Mouse (Mus musculus) left cerebral cortex, adult 8-10 months (tissue): ENCODE data around the gene Ttc41. TPM values are rescaled to one million over a fixed set of nuclear protein-coding genes. Genes with fewer than 3 reads are reported as not detected.
A peak's percentile ranks its signal among the peaks of the same experiment; 100 is the strongest.
"Not testable (repeated sequence)": the region's sequence is repeated elsewhere in the genome, so short reads cannot be mapped to it uniquely, and the experiment has no call there.

Experiments
- DNase-seq, 2 experiments: peaks; one replicate each; pipeline ENCODE4 v3.0.0; 2022; ENCODE audit warnings: low spot score in 2 of 2
- total RNA-seq, 4 experiments: library from RNA; stranded (reverse); gene quantifications; 2 replicates each; pipeline ENCODE4 v1.2.4; 2022

Gene Ttc41
- 1 to 10 TPM; 1.1 to 2.6 (median 1.8) TPM for total RNA-seq

DNA sequence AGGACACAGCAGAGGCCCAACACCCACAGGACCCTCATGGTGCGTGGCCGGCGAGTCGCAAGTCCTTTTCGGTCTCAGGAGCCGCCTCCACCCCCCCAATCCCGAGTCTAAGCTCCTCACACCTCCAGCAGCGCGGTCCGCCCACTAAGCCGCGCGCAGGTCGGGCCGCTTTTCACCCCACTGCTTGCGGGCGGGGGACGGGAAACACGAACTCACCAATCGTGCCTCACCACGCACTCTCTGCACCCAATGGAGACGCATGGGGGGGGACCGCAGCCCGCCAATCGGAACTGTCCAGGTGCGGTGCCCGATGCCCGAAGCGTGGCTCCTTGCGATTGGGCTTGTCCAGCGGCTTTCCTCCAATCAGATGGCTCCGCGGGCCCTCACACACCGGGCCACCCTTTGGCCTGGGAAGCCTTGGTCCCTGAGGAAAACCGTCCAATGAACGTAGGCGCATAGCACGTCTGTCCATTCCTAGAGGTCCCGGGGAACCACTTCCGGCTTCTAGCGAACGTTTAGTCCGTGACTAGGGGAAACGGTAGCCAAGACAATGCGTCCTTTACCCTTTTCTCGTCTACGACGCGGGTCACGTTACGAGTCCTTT, at the start of gene Ttc41, which contains the start of gene Hsp90b1:
Gene Ttc41 (plus strand): TSS at position 494 of the 604 bp plus-strand sequence.
Gene Hsp90b1 (minus strand): TSS at position 192 of the 604 bp plus-strand sequence.
- peak; percentile 96 to 100 for DNase-seq

- DNase-seq, result not testable (repeated sequence)
These were observed 35.1 kb upstream of the Ttc41 start for GRCm38 (mm10) chr10:86670550-86670949.

GRCm38 (mm10) chr10:86684797-86685178, 20.8 kb upstream of the Ttc41 start:
- not testable (repeated sequence) for DNase-seq

- DNase-seq, result peak; percentile 72 to 78
These were observed 20.2 kb upstream of the Ttc41 start for GRCm38 (mm10) chr10:86685179-86686016.

DNA sequence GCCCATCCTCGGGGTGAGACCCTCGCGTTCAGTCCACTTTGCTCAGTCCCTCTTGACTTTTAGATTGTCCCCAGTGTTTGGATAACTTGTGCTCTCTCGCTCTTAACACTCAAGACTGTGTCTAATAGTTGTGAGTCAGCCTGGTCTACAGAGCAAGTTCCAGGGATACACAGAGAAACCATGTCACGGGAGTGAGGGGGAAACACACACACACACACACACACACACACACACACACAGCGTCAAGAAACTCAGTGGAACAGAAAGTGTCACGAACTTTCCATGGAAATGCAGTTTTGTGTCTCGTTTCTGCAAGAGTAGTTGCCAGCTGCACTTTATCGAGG, 19.6 kb upstream of the Ttc41 start:
- not testable (repeated sequence) for DNase-seq

DNA sequence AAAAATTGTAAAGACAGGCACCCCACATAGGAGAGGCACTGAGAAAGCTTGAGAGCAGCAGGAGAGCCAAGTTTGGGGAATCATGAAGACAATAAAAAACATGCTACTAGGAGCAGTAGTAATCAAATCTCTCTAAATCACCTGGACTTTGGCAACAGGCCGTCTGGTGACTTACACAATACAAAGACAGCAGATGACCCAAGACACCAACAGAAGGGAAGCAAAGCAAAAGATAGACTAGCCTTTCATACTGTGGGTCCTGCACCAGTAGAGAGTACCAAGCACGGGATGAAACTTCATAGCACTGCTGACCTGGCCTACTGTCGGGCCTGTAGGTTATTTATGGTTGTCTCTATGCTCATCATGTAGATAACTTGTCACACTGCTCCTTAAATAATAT, 5.4 kb upstream of the Ttc41 start:
- DNase-seq, result no peak

GRCm38 (mm10) chr10:86700973-86701372, 4.6 kb upstream of the Ttc41 start:
- no peak for DNase-seq

DNA sequence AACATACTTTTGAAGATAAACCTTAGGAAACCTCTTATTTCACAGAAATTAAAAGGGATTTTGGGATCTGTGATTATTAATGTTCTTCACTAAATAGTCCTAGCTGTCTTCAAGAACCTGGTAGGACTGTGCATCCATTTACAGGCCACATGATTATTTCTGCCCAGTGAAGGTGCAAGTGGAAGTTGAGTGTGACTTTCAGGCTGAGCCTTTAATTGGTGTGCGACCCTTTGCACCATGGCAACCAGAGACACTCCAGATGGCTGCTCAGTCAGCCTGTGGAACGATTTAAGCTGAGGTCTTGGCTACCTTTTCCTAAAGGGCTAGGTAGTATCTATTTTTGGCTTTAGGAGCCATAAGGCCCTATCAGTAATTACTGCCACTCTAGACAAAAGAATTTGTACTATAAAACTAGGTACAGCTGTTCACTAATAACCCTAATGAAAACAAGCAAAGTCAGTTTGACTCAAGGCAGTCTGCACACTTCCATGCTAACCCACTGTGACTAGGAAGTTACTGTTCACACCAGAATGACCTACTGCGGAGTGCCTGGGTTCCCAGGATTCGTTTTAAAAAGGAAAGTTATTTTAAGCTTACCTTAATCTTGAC, 3.2 kb upstream of the Ttc41 start:
- no peak for DNase-seq

GRCm38 (mm10) chr10:86703375-86703774, 2.2 kb upstream of the Ttc41 start:
- DNase-seq, result no peak

DNA sequence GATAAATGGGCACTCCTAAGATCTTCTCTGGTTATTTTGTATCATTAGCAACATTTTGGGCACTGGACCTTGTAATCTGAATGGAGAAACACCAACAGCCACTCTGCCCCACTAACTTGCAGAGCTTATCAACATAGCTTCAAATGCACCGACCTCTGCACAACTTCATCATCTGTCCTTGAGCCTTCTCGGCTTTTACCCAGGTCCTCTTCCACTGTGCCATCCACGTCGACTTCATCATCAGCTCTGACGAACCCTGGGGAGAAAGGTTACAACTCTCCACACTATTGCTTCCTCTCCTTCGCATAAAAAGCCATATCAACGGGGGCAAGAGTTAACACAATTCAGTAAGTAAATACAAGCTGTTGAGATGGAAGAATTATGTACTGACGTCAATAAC, 1.5 kb upstream of the Ttc41 start:
- DNase-seq, result no peak

DNA sequence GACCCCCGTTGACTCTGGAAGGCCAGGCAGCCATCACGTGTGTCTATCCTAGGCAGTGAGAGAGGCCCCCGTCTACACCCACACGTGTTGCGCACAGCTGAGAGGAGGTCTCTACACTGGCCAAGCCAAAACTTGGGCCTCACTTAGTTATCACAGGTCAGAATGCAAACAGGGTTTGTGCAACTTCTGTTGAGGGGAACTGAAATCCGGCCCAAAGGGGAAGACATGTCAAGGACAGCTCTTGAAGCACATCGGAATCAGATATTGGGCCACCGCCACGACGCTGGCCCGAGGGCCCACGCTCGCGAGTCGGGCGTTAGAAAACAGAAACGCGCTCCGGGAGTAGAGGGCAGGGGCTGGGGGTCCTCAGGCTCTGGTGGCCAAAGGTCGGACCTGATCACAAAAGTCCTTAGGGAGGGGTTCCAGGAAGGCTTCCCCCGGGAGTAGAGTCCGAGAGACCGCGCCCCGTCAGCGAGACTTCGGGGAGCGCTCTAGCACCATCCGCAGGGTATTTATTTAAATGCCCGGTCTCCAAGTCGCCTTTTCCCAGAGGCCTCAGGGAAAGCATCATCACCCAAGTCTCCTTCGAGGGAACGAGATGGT, 921 bp upstream of the Ttc41 start:
- DNase-seq, result peak in 1 of 2 experiments; percentile 34

- DNase-seq, result peak in 1 of 2 experiments; percentile 84
These were observed 526 bp downstream of the Ttc41 start for GRCm38 (mm10) chr10:86705922-86706752.

DNA sequence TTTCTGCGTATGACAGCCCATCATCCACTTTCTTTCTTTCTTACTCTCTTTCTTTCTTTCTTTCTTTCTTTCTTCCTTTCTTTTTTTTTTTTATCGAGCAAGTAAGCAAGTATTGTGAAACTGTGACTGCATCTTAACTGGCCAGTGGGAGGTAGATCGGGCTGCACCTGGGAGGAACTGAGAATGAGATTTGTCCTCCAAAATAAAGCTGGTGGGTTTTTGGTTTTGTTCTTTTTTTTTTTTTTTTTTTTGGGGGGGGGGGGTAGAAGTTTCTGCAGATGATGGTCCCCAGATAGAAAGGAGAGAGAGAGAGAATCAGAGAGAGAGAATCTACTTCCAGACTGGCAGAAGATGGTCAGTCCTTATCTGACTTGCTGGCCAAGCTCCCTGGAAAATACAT, 1.5 kb downstream of the Ttc41 start:
- no peak for DNase-seq

DNA sequence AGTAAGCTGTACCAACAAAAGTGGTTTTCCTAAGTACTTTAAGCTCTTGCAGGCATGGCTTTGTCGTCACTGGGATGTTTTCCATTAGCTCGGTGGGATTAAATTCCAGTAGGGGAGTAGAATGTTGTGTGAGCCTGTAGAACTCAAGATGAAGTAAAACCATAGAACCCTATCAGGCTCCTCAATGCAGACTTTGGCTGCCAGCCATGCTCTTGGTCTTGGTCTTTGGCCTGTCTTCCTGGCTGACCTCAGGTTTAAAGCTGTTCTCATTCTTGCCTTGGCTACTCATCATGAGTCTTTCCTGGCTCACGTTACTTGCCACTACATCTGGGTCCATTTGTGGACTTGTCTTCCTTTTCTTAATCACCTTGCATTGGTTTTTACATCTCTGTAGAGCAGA, 6.5 kb downstream of the Ttc41 start:
- DNase-seq, result no peak

DNA sequence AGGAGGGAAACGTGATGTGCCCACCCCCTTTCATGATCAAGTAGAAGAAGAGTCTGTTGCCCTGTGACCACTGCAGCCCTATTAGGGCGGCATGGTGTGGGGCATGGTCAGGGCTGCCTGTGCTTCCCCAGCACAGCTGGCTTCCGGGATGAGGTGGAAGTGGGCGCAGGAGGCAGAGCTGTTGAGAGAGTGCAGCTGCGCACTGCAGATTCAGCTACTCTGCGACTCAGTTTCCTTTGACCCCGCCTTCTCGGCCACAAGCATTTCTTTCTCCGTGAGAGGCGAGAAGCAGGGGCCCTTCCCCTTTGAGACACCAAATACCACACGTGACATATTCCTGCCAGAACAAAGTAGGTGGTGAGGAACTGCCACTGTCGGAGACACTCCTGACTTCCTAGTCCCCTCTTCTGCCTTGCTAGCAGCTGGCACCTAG, 22.0 kb downstream of the Ttc41 start:
- DNase-seq, result peak in 1 of 2 experiments; percentile 16

- DNase-seq, result no peak
These were observed 22.6 kb downstream of the Ttc41 start for GRCm38 (mm10) chr10:86728176-86728575.

GRCm38 (mm10) chr10:86730823-86731499, 25.4 kb downstream of the Ttc41 start:
- DNase-seq, result peak; percentile 54 to 74

DNA sequence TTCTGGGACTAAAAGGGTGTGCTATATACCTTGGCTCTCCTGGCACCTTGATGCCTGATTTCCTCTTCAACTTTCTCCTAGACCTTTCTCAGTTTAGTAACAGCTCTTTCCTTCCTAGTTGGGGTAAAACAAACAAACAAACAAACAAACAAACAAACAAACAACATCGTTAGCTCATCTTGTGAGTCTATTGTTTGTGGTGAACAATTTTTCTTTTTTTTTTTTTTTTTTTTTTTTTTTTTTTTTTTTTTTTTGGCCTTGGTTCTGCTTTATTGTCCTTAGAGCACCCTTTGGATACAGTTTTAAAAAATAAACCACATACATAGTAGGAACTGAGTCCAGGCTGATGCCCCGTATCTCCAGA, 25.9 kb downstream of the Ttc41 start:
- DNase-seq, result no peak

- no peak for DNase-seq
These were observed 29.4 kb downstream of the Ttc41 start for GRCm38 (mm10) chr10:86735036-86735435.

DNA sequence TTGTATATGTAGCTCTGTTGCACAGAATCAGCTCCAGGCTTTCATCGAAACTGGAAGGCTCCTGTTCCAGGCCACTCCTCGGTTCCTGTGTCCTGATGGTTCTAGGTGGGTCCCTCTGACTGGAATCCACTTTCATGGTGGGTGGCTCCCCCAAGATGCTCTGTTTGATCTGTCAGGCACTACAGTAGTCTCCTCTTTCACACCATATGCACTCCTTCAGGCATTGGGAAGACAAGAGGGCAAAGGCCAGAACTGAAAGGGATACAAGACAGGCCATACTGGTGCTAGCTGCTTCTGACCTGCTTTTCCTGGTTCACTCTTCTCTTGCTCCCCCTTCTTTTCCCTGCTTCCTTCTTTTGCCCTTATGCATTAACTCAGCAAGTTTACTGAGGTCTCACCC, 37.3 kb downstream of the Ttc41 start:
- no peak for DNase-seq

GRCm38 (mm10) chr10:86744306-86744705, 38.7 kb downstream of the Ttc41 start:
- no peak for DNase-seq
